Mouse (Mus musculus) heart, postnatal 0 days (tissue): ENCODE results near the gene Pirb. TPM values are rescaled to one million over a fixed set of nuclear protein-coding genes. Genes with fewer than 3 reads are reported as not detected.
A peak's percentile ranks its signal among the peaks of the same experiment; 100 is the strongest.

Source experiments
- ATAC-seq: fragments of 200-750 bp; cut with Nextera tagmentation; 2 replicates; pipeline ENCODE4 v1.8.0; 2017; ENCODE audit warnings: low read depth, moderate number of reproducible peaks, moderate library complexity; ENCODE audit not compliant: insufficient read depth
- DNase-seq: peaks from one replicate; pipeline ENCODE4 v3.0.0-alpha.2; 2016; ENCODE audit warnings: low spot score
- H3K27ac ChIP-seq: fragments of 300-500 bp; sonication (generic); 2 replicates; pipeline ENCODE4 v1.5.1; 2014; ENCODE audit warnings: low read depth, mild to moderate bottlenecking
- H3K27me3 ChIP-seq: fragments of 300-500 bp; sonication (generic); 2 replicates; pipeline ENCODE4 v1.6.1; 2014; ENCODE audit warnings: low read length, mixed read lengths; ENCODE audit not compliant: control insufficient read depth, insufficient read depth
- H3K36me3 ChIP-seq: fragments of 300-500 bp; sonication (generic); replicated peaks from 2 replicates; pipeline ENCODE4 v1.6.1; 2014; ENCODE audit warnings: low read length, mixed read lengths; ENCODE audit not compliant: control insufficient read depth, insufficient read depth
- H3K4me1 ChIP-seq: fragments of 300-500 bp; sonication (generic); 2 replicates; pipeline ENCODE4 v1.6.1; 2014; ENCODE audit warnings: antibody characterized with exemption; ENCODE audit not compliant: control insufficient read depth, insufficient read depth
- H3K4me2 ChIP-seq: fragments of 300-500 bp; sonication (generic); 2 replicates; pipeline ENCODE4 v1.6.1; 2014; ENCODE audit warnings: low read depth, mild to moderate bottlenecking, low read length, moderate library complexity
- H3K4me3 ChIP-seq: fragments of 300-500 bp; sonication (generic); 2 replicates; pipeline ENCODE4 v1.5.1; 2014; ENCODE audit warnings: low read depth, low read length
- H3K9ac ChIP-seq: fragments of 300-500 bp; sonication (generic); replicated peaks from 2 replicates; pipeline ENCODE4 v1.6.1; 2014; ENCODE audit warnings: low read depth, low read length, mixed read lengths
- H3K9me3 ChIP-seq: fragments of 300-500 bp; sonication (generic); replicated peaks from 2 replicates; pipeline ENCODE4 v1.6.1; 2016; ENCODE audit warnings: low read length; ENCODE audit not compliant: control insufficient read depth
- CTCF ChIP-seq: IDR thresholded peaks from 2 replicates; pipeline ENCODE4 v1.5.1; 2016; ENCODE audit warnings: antibody characterized with exemption, control low read depth, low read depth
- EP300 ChIP-seq: IDR thresholded peaks from 2 replicates; pipeline ENCODE4 v1.6.1; 2016; ENCODE audit warnings: antibody characterized with exemption, low read depth
- WGBS: fragments of 180-500 bp; shearing (Covaris S2); extraction: QIAGEN DNeasy Blood & Tissue Kit; methylation state at CpG from one replicate; pipeline ENCODE4 v1.1.7; 2014; 5-methylcytosine and 5-hydroxymethylcytosine counted together
- polyA plus RNA-seq: library from polyadenylated mRNA; unstranded; fragments of >200 nt; fragmentation: Nextera tagmentation; extraction: Ambion mirVana; gene quantifications from 2 replicates; pipeline ENCODE4 v1.2.1, GENCODE M21; 2015
- total RNA-seq: library from RNA; depleted of rRNA; stranded (reverse); fragments of >200 nt; gene quantifications from 2 replicates; pipeline ENCODE4 v1.2.3, GENCODE M21; 2014; ENCODE audit warnings: low replicate concordance; rRNA removed

The Pirb gene
- total and polyA plus RNA-seq, 2 experiments from 2014 or later = 0.72 to 5.5 TPM

- no peak overlapping the region for H3K4me2 ChIP-seq
- H3K27ac ChIP-seq = no peak overlapping the region
- no peak overlapping the region for H3K4me3 ChIP-seq
- no peak overlapping the region for H3K9ac ChIP-seq
- DNase-seq (no peak), ATAC-seq (no peak)
- peaks cover 4% of the 10 kb centered on the region; the same call in 1 of the 2 replicates for H3K36me3 ChIP-seq
- WGBS = 88% methylated on average over 3 of the region's 3 CpGs
- H3K4me1 ChIP-seq = no peaks in the 10 kb centered on the region
- H3K27me3 ChIP-seq = no peaks in the 10 kb centered on the region
- H3K9me3 ChIP-seq = no peaks in the 10 kb centered on the region
- TF ChIP-seq EP300 (no peak), CTCF (no peak)
Observed at GRCm38 (mm10) chr7:3675228-3675548, 45.0 kb downstream of the Pirb start.

- ATAC-seq = peak; percentile 85
- Histone ChIP-seq H3K27me3 (no peaks in the 10 kb centered on the region), H3K4me1 (no peaks in the 10 kb centered on the region), H3K9ac (no peak overlapping the region), H3K4me2 (no peak overlapping the region), H3K36me3 (peaks cover 3% of the 10 kb centered on the region; the same call in 1 of the 2 replicates), H3K9me3 (no peaks in the 10 kb centered on the region), H3K27ac (no peak overlapping the region), H3K4me3 (no peak overlapping the region)
- DNase-seq = peak; percentile 78
- TF ChIP-seq CTCF (peak; percentile 89), EP300 (no peak)
- 68% methylated on average over 10 of the region's 10 CpGs for WGBS
Observed at GRCm38 (mm10) chr7:3674507-3675227, 45.5 kb downstream of the Pirb start.

GRCm38 (mm10) chr7:3666921-3667391, 53.2 kb downstream of the Pirb start:
- TF ChIP-seq CTCF (peak; percentile 25), EP300 (no peak)
- ATAC-seq (no peak), DNase-seq (peak; percentile 17)
- Histone ChIP-seq H3K4me1 (peaks cover 18% of the 10 kb centered on the region), H3K4me3 (peak overlapping the region; percentile 17), H3K27me3 (no peaks in the 10 kb centered on the region), H3K27ac (peak overlapping the region; percentile 2; the same call in 1 of the 2 replicates), H3K36me3 (peaks cover 16% of the 10 kb centered on the region), H3K9ac (no peak overlapping the region; the same call in 1 of the 2 replicates), H3K4me2 (peak overlapping the region; percentile 40), H3K9me3 (no peaks in the 10 kb centered on the region)
- WGBS = 13% methylated on average over 14 of the region's 14 CpGs

- H3K27ac ChIP-seq = peak within 1 kb of the TSS; percentile 91
- peak within 1 kb of the TSS; percentile 77 for H3K4me3 ChIP-seq
- no peaks in the 10 kb centered on the region for H3K27me3 ChIP-seq
- peaks cover 18% of the 10 kb centered on the region for H3K4me1 ChIP-seq
- ATAC-seq (peak; percentile 98), DNase-seq (peak; percentile 99)
- 2% methylated on average over 45 of the region's 45 CpGs for WGBS
- peak within 1 kb of the TSS; percentile 71 for H3K4me2 ChIP-seq
- H3K36me3 ChIP-seq = peaks cover 31% of the 10 kb centered on the region
- no peaks in the 10 kb centered on the region for H3K9me3 ChIP-seq
- peak within 1 kb of the TSS; percentile 75 for H3K9ac ChIP-seq
- TF ChIP-seq CTCF (no peak), EP300 (no peak)
Observed at GRCm38 (mm10) chr7:3665215-3666114, 54.7 kb downstream of the Pirb start, which contains the start of gene Leng1. Leng1 (minus strand) TSS chr7:3665840.

- ATAC-seq = peak; percentile 31
- Histone ChIP-seq H3K36me3 (peaks cover 39% of the 10 kb centered on the region), H3K27ac (peak overlapping the region; percentile 91), H3K27me3 (no peaks in the 10 kb centered on the region), H3K9ac (peak overlapping the region; percentile 75), H3K4me1 (peaks cover 18% of the 10 kb centered on the region), H3K4me2 (peak overlapping the region; percentile 66), H3K9me3 (no peaks in the 10 kb centered on the region), H3K4me3 (peak overlapping the region; percentile 77)
- WGBS = 23% methylated on average over 15 of the region's 15 CpGs
- DNase-seq = peak; percentile 49
- TF ChIP-seq EP300 = no peak
- TF ChIP-seq CTCF = no peak
Observed at GRCm38 (mm10) chr7:3664524-3665214, 55.5 kb downstream of the Pirb start.

Other genes starting within 250 kb of the Pirb start
- gene Tarm1, start 217.8 kb downstream of the Pirb start, total RNA-seq = 3.6 TPM in 1 of 2 replicates, not detected in the other
- 0.10 TPM in 1 of 2 replicates, not detected in the other for gene Tarm1, start 217.8 kb downstream of the Pirb start, polyA plus RNA-seq
- gene Oscar, start 104.2 kb downstream of the Pirb start, total RNA-seq = 0.19 TPM in 1 of 2 replicates, not detected in the other
- 0.25 and 0.37 TPM in 2 replicates for gene Oscar, start 104.2 kb downstream of the Pirb start, polyA plus RNA-seq
- 915 and 1,160 TPM in 2 replicates for gene Ndufa3, start 103.0 kb downstream of the Pirb start, total RNA-seq
- gene Ndufa3, start 103.0 kb downstream of the Pirb start, polyA plus RNA-seq = 1,410 and 1,523 TPM in 2 replicates
- gene Tfpt, start 90.5 kb downstream of the Pirb start, total RNA-seq = 3.1 and 21.0 TPM in 2 replicates
- 14.2 and 16.0 TPM in 2 replicates for gene Tfpt, start 90.5 kb downstream of the Pirb start, polyA plus RNA-seq
- gene Prpf31, start 90.4 kb downstream of the Pirb start, total RNA-seq = 32.2 and 47.9 TPM in 2 replicates
- gene Prpf31, start 90.4 kb downstream of the Pirb start, polyA plus RNA-seq = 35.3 and 41.5 TPM in 2 replicates
- 7.5 and 16.8 TPM in 2 replicates for gene Cnot3, start 75.1 kb downstream of the Pirb start, total RNA-seq
- 15.9 and 19.4 TPM in 2 replicates for gene Cnot3, start 75.1 kb downstream of the Pirb start, polyA plus RNA-seq
- 6.0 and 11.9 TPM in 2 replicates for gene Leng1, start 54.6 kb downstream of the Pirb start, total RNA-seq
- 23.9 and 25.4 TPM in 2 replicates for gene Leng1, start 54.6 kb downstream of the Pirb start, polyA plus RNA-seq
- 0.31 and 0.99 TPM in 2 replicates for gene Tmc4, start 42.8 kb downstream of the Pirb start, total RNA-seq
- 2.3 and 3.2 TPM in 2 replicates for gene Tmc4, start 42.8 kb downstream of the Pirb start, polyA plus RNA-seq
- 289 and 303 TPM in 2 replicates for gene Tsen34, start 27.5 kb downstream of the Pirb start, total RNA-seq
- 170 and 183 TPM in 2 replicates for gene Tsen34, start 27.5 kb downstream of the Pirb start, polyA plus RNA-seq
- gene Mboat7, start 26.9 kb downstream of the Pirb start, total RNA-seq = 33.7 and 48.4 TPM in 2 replicates
- gene Mboat7, start 26.9 kb downstream of the Pirb start, polyA plus RNA-seq = 19.6 and 20.3 TPM in 2 replicates
- 785 and 888 TPM in 2 replicates for gene Rps9, start 16.4 kb downstream of the Pirb start, total RNA-seq
- gene Rps9, start 16.4 kb downstream of the Pirb start, polyA plus RNA-seq = 816 and 864 TPM in 2 replicates
- gene Gm15448, start 105.3 kb upstream of the Pirb start, total RNA-seq = not detected in 2 replicates
- not detected in 2 replicates for gene Gm15448, start 105.3 kb upstream of the Pirb start, polyA plus RNA-seq
- gene Pira2, start 124.7 kb upstream of the Pirb start, total RNA-seq = not detected in 2 replicates
- 0.10 and 0.11 TPM in 2 replicates for gene Pira2, start 124.7 kb upstream of the Pirb start, polyA plus RNA-seq
- 1.2 and 1.3 TPM in 2 replicates for gene Gm14548, start 177.7 kb upstream of the Pirb start, total RNA-seq
- 0.05 and 0.07 TPM in 2 replicates for gene Gm14548, start 177.7 kb upstream of the Pirb start, polyA plus RNA-seq
- 0.12 TPM in 1 of 2 replicates, not detected in the other for gene Lilra6, start 195.1 kb upstream of the Pirb start, total RNA-seq
- 0.08 and 0.14 TPM in 2 replicates for gene Lilra6, start 195.1 kb upstream of the Pirb start, polyA plus RNA-seq